Mouse (Mus musculus): ENCODE results near the gene Chic1.

DNA sequence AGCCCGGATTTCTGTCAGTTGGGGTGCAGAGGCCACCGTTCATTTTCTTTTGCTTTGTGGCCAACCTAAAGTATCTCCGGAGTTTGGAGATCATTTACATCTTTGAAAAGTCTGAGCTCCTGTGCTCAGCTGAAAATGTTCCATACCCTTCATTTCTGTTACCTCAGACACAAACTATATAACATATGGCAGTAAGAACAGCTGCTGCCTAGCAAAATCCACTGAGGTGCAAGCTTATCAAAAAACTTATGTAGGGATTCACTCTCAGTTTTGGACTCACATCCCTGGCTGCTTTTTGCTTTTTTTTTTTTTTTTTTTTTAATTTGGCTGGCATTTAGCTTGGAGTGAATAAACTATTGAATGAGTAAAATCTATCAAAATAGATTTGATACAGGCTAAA lies 31.9 kb downstream of the Chic1 start:
- TF ChIP-seq EP300 (IDR thresholded peaks at IDR 0.05; ENCODE audit: low read depth) (no peak), CTCF (IDR thresholded peaks at IDR 0.05; ENCODE audit: low read depth) (no peak)
